Mouse (Mus musculus): ENCODE results near the gene Espnl. TPM values are rescaled to one million over a fixed set of nuclear protein-coding genes. Genes with fewer than 3 reads are reported as not detected.

The Espnl gene
- polyA plus RNA-seq, 1 experiment from 2014 or later = 0.07 TPM

DNA sequence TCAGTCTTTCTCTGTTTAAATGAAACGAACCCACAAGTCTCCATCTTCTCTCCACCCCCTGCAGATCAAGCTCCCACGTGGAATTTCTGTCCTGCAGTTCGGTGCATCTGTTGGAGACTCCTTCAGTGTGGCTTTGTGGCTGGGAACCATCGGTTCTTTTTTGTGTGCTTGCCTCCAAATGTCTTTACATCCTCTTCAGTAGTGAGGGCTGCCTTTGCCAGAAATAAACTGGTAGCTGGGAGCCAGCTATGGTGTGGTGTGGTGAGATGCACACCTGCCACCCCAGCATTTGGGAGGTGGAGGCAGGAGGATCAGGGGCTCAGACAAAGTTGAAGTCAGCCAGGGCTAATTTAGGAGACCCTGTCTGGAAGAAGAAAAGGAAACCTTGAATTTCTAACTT lies 10.2 kb downstream of the Espnl start:
- 42% methylated on average over 4 of the region's 4 CpGs for WGBS (ENCODE audit: insufficient replicate concordance)

GRCm38 (mm10) chr1:91333582-91333981 lies 11.7 kb downstream of the Espnl start:
- Histone ChIP-seq H3K4me1 (peaks cover 11% of the 10 kb centered on the region; the same call in 1 of the 2 replicates), H3K9me3 (replicated peaks) (no peaks in the 10 kb centered on the region), H3K27ac (no peak overlapping the region), H3K4me2 (no peak overlapping the region), H3K9ac (no peak overlapping the region), H3K27me3 (replicated peaks) (peaks cover 14% of the 10 kb centered on the region), H3K36me3 (no peaks in the 10 kb centered on the region), H3K4me3 (no peak overlapping the region)
- no peak for ATAC-seq

More for the DNA sequence above, 10.2 kb downstream of the Espnl start:
- H3K36me3 ChIP-seq = no peaks in the 10 kb centered on the region
- H3K9me3 ChIP-seq (replicated peaks) = no peaks in the 10 kb centered on the region
- H3K4me3 ChIP-seq = no peak overlapping the region
- H3K27me3 ChIP-seq (replicated peaks) = peaks cover 4% of the 10 kb centered on the region; the same call in 1 of the 2 replicates
- H3K4me2 ChIP-seq = no peak overlapping the region
- no peak overlapping the region for H3K27ac ChIP-seq
- H3K4me1 ChIP-seq = peaks cover 11% of the 10 kb centered on the region; the same call in 1 of the 2 replicates
- no peak overlapping the region for H3K9ac ChIP-seq
- ATAC-seq = no peak

DNA sequence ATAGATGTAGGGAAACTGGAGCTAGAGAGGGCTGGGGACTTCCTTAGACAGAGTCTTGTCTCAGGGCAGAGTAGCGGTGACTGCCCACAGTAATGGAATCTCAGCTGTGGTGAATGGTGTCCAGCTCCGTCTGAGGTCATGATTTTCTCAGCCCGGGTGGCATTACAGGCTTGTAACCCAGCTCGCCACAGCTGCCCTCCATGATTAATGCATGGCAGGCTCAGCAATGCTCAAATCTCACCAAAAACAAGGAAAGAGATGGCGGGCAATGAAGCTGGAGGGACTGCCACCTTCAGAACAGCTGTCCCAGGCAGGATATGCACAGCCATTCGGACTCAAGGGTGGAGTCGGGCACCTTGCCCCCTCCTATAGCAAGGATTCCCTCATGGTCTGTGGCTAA lies 15.5 kb downstream of the Espnl start:
- Histone ChIP-seq H3K27me3 (replicated peaks) (peaks cover 52% of the 10 kb centered on the region), H3K36me3 (no peaks in the 10 kb centered on the region), H3K27ac (no peak overlapping the region), H3K9me3 (replicated peaks) (no peaks in the 10 kb centered on the region), H3K4me1 (peaks cover 11% of the 10 kb centered on the region; the same call in 1 of the 2 replicates), H3K9ac (no peak overlapping the region), H3K4me2 (no peak overlapping the region), H3K4me3 (no peak overlapping the region)
- WGBS (ENCODE audit: insufficient replicate concordance) = 60% methylated on average over 7 of the region's 7 CpGs
- no peak for ATAC-seq

DNA sequence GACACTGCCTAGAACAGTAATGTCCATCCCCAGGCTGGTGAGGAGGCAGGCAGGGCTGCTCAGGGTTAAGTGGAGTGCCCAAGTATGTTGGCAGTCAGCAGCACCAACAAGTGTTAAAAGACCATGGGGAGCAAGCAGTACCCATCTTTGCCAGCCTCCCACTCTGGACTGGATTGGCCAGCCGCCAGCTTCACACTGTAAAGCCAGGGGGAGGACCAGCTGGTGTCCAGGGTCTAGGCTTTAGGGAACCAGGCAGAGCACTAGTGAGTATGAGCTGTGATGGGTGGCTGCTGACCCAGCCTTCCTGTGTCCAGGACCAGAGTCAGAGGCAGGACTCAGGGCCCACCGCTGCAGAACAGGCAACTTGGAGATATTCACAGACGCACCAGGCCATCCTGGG lies 22.1 kb downstream of the Espnl start:
- ATAC-seq = no peak
- no peak overlapping the region for H3K27ac ChIP-seq
- H3K9me3 ChIP-seq (replicated peaks) = no peaks in the 10 kb centered on the region
- no peak overlapping the region for H3K4me2 ChIP-seq
- no peak overlapping the region for H3K9ac ChIP-seq
- peaks cover 9% of the 10 kb centered on the region; the same call in 1 of the 2 replicates for H3K4me1 ChIP-seq
- peaks cover 91% of the 10 kb centered on the region for H3K27me3 ChIP-seq (replicated peaks)
- no peak overlapping the region for H3K4me3 ChIP-seq
- no peaks in the 10 kb centered on the region for H3K36me3 ChIP-seq
- 62% methylated on average over 3 of the region's 3 CpGs for WGBS (ENCODE audit: insufficient replicate concordance)

GRCm38 (mm10) chr1:91344921-91345685 lies 23.2 kb downstream of the Espnl start:
- H3K4me2 ChIP-seq = peak overlapping the region; percentile 45
- no peak overlapping the region for H3K9ac ChIP-seq
- no peak for ATAC-seq
- 8% methylated on average over 68 of the region's 68 CpGs for WGBS (ENCODE audit: insufficient replicate concordance)
- no peaks in the 10 kb centered on the region for H3K9me3 ChIP-seq (replicated peaks)
- no peak overlapping the region for H3K27ac ChIP-seq
- H3K4me1 ChIP-seq = peaks cover 9% of the 10 kb centered on the region; the same call in 1 of the 2 replicates
- H3K4me3 ChIP-seq = peak overlapping the region; percentile 13
- peaks cover 85% of the 10 kb centered on the region for H3K27me3 ChIP-seq (replicated peaks)
- H3K36me3 ChIP-seq = no peaks in the 10 kb centered on the region

- Histone ChIP-seq H3K9ac (no peak overlapping the region), H3K9me3 (replicated peaks) (no peaks in the 10 kb centered on the region), H3K27me3 (replicated peaks) (peaks cover 80% of the 10 kb centered on the region), H3K4me3 (no peak overlapping the region), H3K27ac (no peak overlapping the region), H3K4me1 (peaks cover 9% of the 10 kb centered on the region; the same call in 1 of the 2 replicates), H3K36me3 (no peaks in the 10 kb centered on the region), H3K4me2 (no peak overlapping the region)
- 23% methylated on average over 3 of the region's 3 CpGs for WGBS (ENCODE audit: insufficient replicate concordance)
- peak; percentile 62; the same call in 1 of the 2 replicates for ATAC-seq
These were observed 25.0 kb downstream of the Espnl start for GRCm38 (mm10) chr1:91346892-91347291.

DNA sequence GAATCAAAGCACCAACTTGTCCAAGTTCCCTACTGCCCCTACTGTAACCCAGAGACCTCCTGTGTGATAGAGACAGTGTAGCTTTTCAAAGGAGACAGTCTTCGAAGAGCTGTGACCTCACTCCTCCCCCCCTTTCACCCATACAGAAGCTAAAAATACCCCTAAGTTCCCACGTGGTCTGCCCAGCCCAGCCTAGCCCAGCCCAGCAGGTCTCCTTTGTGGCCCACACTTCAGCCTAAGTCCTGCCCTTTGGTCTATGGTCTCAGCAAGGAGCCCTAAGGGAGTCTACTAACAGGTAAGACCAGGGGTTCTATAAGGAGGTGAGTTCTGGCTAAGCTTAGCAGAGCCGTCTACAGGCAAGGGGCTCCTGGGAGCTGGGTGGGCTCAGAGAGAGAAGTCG lies 29.0 kb downstream of the Espnl start, which contains the start of gene Klhl30:
Gene Klhl30, plus strand, starts transcription at position 176 of the 400 bp plus-strand sequence.
- no peak within 1 kb of the TSS for H3K9ac ChIP-seq
- H3K4me3 ChIP-seq = no peak within 1 kb of the TSS
- ATAC-seq = no peak
- H3K27me3 ChIP-seq (replicated peaks) = peaks cover 41% of the 10 kb centered on the region
- H3K36me3 ChIP-seq = no peaks in the 10 kb centered on the region
- H3K4me2 ChIP-seq = no peak within 1 kb of the TSS
- no peaks in the 10 kb centered on the region for H3K9me3 ChIP-seq (replicated peaks)
- 42% methylated on average over 4 of the region's 4 CpGs for WGBS (ENCODE audit: insufficient replicate concordance)
- no peak within 1 kb of the TSS for H3K27ac ChIP-seq
- H3K4me1 ChIP-seq = no peaks in the 10 kb centered on the region

- H3K9me3 ChIP-seq (replicated peaks) = no peaks in the 10 kb centered on the region
- ATAC-seq = no peak
- H3K4me3 ChIP-seq = no peak overlapping the region
- no peak overlapping the region for H3K4me2 ChIP-seq
- H3K27me3 ChIP-seq (replicated peaks) = peaks cover 37% of the 10 kb centered on the region
- no peak overlapping the region for H3K9ac ChIP-seq
- H3K27ac ChIP-seq = no peak overlapping the region
- no peaks in the 10 kb centered on the region for H3K36me3 ChIP-seq
- WGBS (ENCODE audit: insufficient replicate concordance) = 62% methylated on average over 3 of the region's 3 CpGs
- H3K4me1 ChIP-seq = no peaks in the 10 kb centered on the region
These were observed 29.4 kb downstream of the Espnl start for GRCm38 (mm10) chr1:91351249-91351648.

DNA sequence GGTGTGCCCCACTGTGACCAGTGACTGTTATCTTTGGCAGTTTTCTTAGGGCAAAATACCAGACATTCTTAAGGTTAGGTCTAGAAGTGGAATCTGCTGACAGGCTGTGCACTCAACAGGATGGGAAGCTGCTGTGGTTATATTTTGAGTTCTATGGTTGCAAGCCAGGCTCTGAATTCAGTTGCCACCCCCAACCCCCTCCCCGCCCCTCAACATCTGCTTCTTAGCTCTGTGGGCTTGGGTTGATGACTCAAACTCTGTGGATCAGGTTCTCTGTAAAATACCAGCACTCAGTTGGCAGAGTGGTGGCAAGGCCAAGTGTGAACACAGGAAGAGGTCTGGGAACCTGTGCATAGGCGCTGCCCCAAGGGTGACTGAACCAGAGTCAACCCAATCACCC lies 30.4 kb downstream of the Espnl start:
- Histone ChIP-seq H3K27ac (no peak overlapping the region), H3K9me3 (replicated peaks) (no peaks in the 10 kb centered on the region), H3K9ac (no peak overlapping the region), H3K4me1 (no peaks in the 10 kb centered on the region), H3K4me2 (no peak overlapping the region), H3K27me3 (replicated peaks) (peaks cover 32% of the 10 kb centered on the region), H3K36me3 (no peaks in the 10 kb centered on the region), H3K4me3 (no peak overlapping the region)
- 57% methylated on average over 2 of the region's 2 CpGs for WGBS (ENCODE audit: insufficient replicate concordance)
- no peak for ATAC-seq

DNA sequence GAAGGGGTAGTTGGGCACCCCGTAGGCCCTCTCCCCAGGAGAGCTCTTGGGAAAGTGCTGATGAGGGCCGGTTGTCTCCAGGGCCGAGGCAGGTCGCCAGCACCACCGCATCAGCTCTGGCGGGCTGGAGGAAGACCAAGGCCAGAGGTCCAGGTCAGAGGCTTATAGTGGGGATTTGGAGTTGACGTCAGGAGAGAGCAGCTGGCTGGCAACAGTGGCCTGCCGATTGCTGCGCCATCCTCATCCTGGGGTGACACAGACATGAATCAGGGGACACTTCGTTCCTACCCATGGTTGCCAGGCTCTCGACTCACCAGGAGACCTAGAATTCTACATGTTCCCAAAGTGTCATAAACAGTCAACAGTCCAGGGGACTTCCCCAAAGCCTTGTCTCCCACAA lies 34.2 kb downstream of the Espnl start:
- WGBS (ENCODE audit: insufficient replicate concordance) = 65% methylated on average over 11 of the region's 11 CpGs
- no peak for ATAC-seq
- Histone ChIP-seq H3K36me3 (no peaks in the 10 kb centered on the region), H3K9ac (no peak overlapping the region), H3K4me3 (no peak overlapping the region), H3K4me1 (no peaks in the 10 kb centered on the region), H3K4me2 (no peak overlapping the region), H3K27ac (no peak overlapping the region), H3K9me3 (replicated peaks) (no peaks in the 10 kb centered on the region), H3K27me3 (replicated peaks) (peaks cover 30% of the 10 kb centered on the region)

- no peak for ATAC-seq
- Histone ChIP-seq H3K27ac (no peak overlapping the region), H3K9me3 (replicated peaks) (peaks cover 6% of the 10 kb centered on the region; the same call in 1 of the 2 replicates), H3K27me3 (replicated peaks) (peaks cover 41% of the 10 kb centered on the region), H3K4me3 (no peak overlapping the region), H3K4me1 (peaks cover 14% of the 10 kb centered on the region), H3K9ac (no peak overlapping the region), H3K36me3 (no peaks in the 10 kb centered on the region), H3K4me2 (no peak overlapping the region)
- 60% methylated on average over 5 of the region's 5 CpGs for WGBS (ENCODE audit: insufficient replicate concordance)
These were observed 40.2 kb downstream of the Espnl start for GRCm38 (mm10) chr1:91362113-91362512.

- Histone ChIP-seq H3K27ac (no peak overlapping the region), H3K27me3 (replicated peaks) (peaks cover 14% of the 10 kb centered on the region; the same call in 1 of the 2 replicates), H3K4me1 (peaks cover 30% of the 10 kb centered on the region), H3K4me3 (no peak overlapping the region), H3K9ac (no peak overlapping the region), H3K9me3 (replicated peaks) (peaks cover 6% of the 10 kb centered on the region; the same call in 1 of the 2 replicates), H3K36me3 (peaks cover 18% of the 10 kb centered on the region), H3K4me2 (no peak overlapping the region)
- WGBS (ENCODE audit: insufficient replicate concordance) = 83% methylated on average over 16 of the region's 16 CpGs
- ATAC-seq = no peak
These were observed 43.2 kb downstream of the Espnl start for GRCm38 (mm10) chr1:91364822-91365644.

All from liver, embryonic 12.5 days (tissue).